Mouse (Mus musculus) limb, embryonic 13.5 days (tissue): Measurements from ENCODE around the gene Prima1. TPM values are rescaled to one million over a fixed set of nuclear protein-coding genes. Genes with fewer than 3 reads are reported as not detected.

ENCODE experiments used
- polyA plus RNA-seq: library from polyadenylated mRNA; unstranded; fragments of >200 nt; fragmentation: Nextera tagmentation; extraction: Ambion mirVana; gene quantifications from 2 replicates; pipeline ENCODE4 v1.2.1, GENCODE M21; 2015

Gene Prima1
- polyA plus RNA-seq, 1 experiment from 2014 or later = 0.53 TPM

Other genes with a start within 250 kb of the Prima1 start
- 0.10 TPM in 1 of 2 replicates, not detected in the other for gene Fam181a, start 68.8 kb upstream of the Prima1 start, polyA plus RNA-seq
- gene Asb2, start 113.9 kb upstream of the Prima1 start, polyA plus RNA-seq = 6.0 and 6.7 TPM in 2 replicates
- gene Otub2, start 146.5 kb upstream of the Prima1 start, polyA plus RNA-seq = 12.2 and 12.6 TPM in 2 replicates
- 0.29 and 0.51 TPM in 2 replicates for gene 9330161L09Rik, start 165.7 kb upstream of the Prima1 start, polyA plus RNA-seq
- gene Ddx24, start 183.7 kb upstream of the Prima1 start, polyA plus RNA-seq = 124 and 130 TPM in 2 replicates
- 19.6 and 22.9 TPM in 2 replicates for gene Ifi27, start 192.1 kb upstream of the Prima1 start, polyA plus RNA-seq
- gene Ifi27l2a, start 201.5 kb upstream of the Prima1 start, polyA plus RNA-seq = 1.9 and 3.1 TPM in 2 replicates
- not detected in 2 replicates for gene Ifi27l2b, start 215.1 kb upstream of the Prima1 start, polyA plus RNA-seq